Mouse (Mus musculus): ENCODE results near the gene Mxra7.
"Not testable (repeated sequence)": the region's sequence is repeated elsewhere in the genome, so short reads cannot be mapped to it uniquely, and the experiment has no call there.

The Mxra7 gene

GRCm38 (mm10) chr11:116827534-116828165, at the start of gene Mxra7:
Gene Mxra7 (minus strand): TSS chr11:116828046.
- peak; percentile 70 to 85 for DNase-seq

GRCm38 (mm10) chr11:116873987-116874386, 46.1 kb upstream of the Mxra7 start:
- no peak for DNase-seq

GRCm38 (mm10) chr11:116871538-116871937, 43.7 kb upstream of the Mxra7 start:
- no peak for DNase-seq

GRCm38 (mm10) chr11:116869641-116870040, 41.8 kb upstream of the Mxra7 start:
- no peak for DNase-seq

GRCm38 (mm10) chr11:116869223-116869622, 41.4 kb upstream of the Mxra7 start:
- no peak for DNase-seq

GRCm38 (mm10) chr11:116868129-116868528, 40.3 kb upstream of the Mxra7 start:
- DNase-seq, result no peak

- no peak for DNase-seq
Observed at GRCm38 (mm10) chr11:116865945-116866585, 38.2 kb upstream of the Mxra7 start.

GRCm38 (mm10) chr11:116864444-116864843, 36.6 kb upstream of the Mxra7 start:
- no peak for DNase-seq

- no peak for DNase-seq
Observed at GRCm38 (mm10) chr11:116857183-116857850, 29.5 kb upstream of the Mxra7 start.

GRCm38 (mm10) chr11:116854279-116854678, 26.4 kb upstream of the Mxra7 start:
- no peak for DNase-seq

GRCm38 (mm10) chr11:116853512-116853928, 25.7 kb upstream of the Mxra7 start:
- peak; percentile 97 to 99 for DNase-seq

- DNase-seq, result peak; percentile 91 to 98
Observed at GRCm38 (mm10) chr11:116852891-116853511, 25.2 kb upstream of the Mxra7 start, which contains the start of gene Srsf2. Gene Srsf2 (minus strand): TSS chr11:116853094.

- peak; percentile 81 to 82 for DNase-seq
Observed at GRCm38 (mm10) chr11:116852291-116852890, 24.5 kb upstream of the Mxra7 start, which contains the start of gene Mfsd11. Gene Mfsd11 (plus strand): TSS chr11:116852440.

GRCm38 (mm10) chr11:116851576-116852290, 23.9 kb upstream of the Mxra7 start:
- DNase-seq, result no peak

GRCm38 (mm10) chr11:116850833-116851477, 23.1 kb upstream of the Mxra7 start:
- DNase-seq, result no peak

- no peak for DNase-seq
Observed at GRCm38 (mm10) chr11:116850085-116850484, 22.2 kb upstream of the Mxra7 start.

- DNase-seq, result no peak
Observed at GRCm38 (mm10) chr11:116849587-116849986, 21.7 kb upstream of the Mxra7 start.

GRCm38 (mm10) chr11:116848877-116849178, 21.0 kb upstream of the Mxra7 start:
- not testable (repeated sequence) for DNase-seq

GRCm38 (mm10) chr11:116848086-116848876, 20.4 kb upstream of the Mxra7 start:
- no peak for DNase-seq

- no peak for DNase-seq
Observed at GRCm38 (mm10) chr11:116847187-116848085, 19.6 kb upstream of the Mxra7 start.

Data from cerebellum, adult 18-20 months (tissue).